Mouse (Mus musculus) hindbrain, embryonic 13.5 days (tissue): ENCODE measurements at regions not wholly inside any gene's neighbourhood (a gene's known extent, or its start where the extent isn't known, plus 50 kb on each side); places are given as distances from the start of the nearest gene placed in this dataset.

Experiments used
- ATAC-seq: fragments of 200-750 bp; cut with Nextera tagmentation; 2 replicates; pipeline ENCODE4 v1.8.0; 2017; ENCODE audit warnings: moderate TSS enrichment; ENCODE audit not compliant: low FRiP score
- H3K27ac ChIP-seq: fragments of 300-500 bp; sonication (generic); 2 replicates; pipeline ENCODE4 v1.5.1; 2015; ENCODE audit warnings: inconsistent platforms, mild to moderate bottlenecking, moderate library complexity
- H3K27me3 ChIP-seq: fragments of 300-500 bp; sonication (generic); 2 replicates; pipeline ENCODE4 v1.6.1; 2015; ENCODE audit warnings: mild to moderate bottlenecking, inconsistent platforms
- H3K36me3 ChIP-seq: fragments of 300-500 bp; sonication (generic); 2 replicates; pipeline ENCODE4 v1.6.1; 2015; ENCODE audit warnings: mild to moderate bottlenecking, inconsistent platforms
- H3K4me1 ChIP-seq: fragments of 300-500 bp; sonication (generic); replicated peaks from 2 replicates; pipeline ENCODE4 v1.6.1; 2015; ENCODE audit warnings: inconsistent platforms
- H3K4me2 ChIP-seq: fragments of 300-500 bp; sonication (generic); 2 replicates; pipeline ENCODE4 v1.6.1; 2015; ENCODE audit warnings: inconsistent platforms, mild to moderate bottlenecking, moderate library complexity
- H3K4me3 ChIP-seq: fragments of 300-500 bp; sonication (generic); 2 replicates; pipeline ENCODE4 v1.5.1; 2015; ENCODE audit warnings: mild to moderate bottlenecking, inconsistent platforms
- H3K9ac ChIP-seq: fragments of 300-500 bp; sonication (generic); 2 replicates; pipeline ENCODE4 v1.6.1; 2015; ENCODE audit warnings: mild to moderate bottlenecking, inconsistent platforms
- H3K9me3 ChIP-seq: fragments of 300-500 bp; sonication (generic); 2 replicates; pipeline ENCODE4 v1.6.1; 2016; ENCODE audit warnings: inconsistent platforms
- WGBS: fragments of 180-500 bp; shearing (Covaris S2); methylation state at CpG from one replicate; pipeline ENCODE4 v1.1.7; 2015; 5-methylcytosine and 5-hydroxymethylcytosine counted together

- 85% methylated on average over 7 of the region's 7 CpGs for WGBS
- no peak for ATAC-seq
Measured at GRCm38 (mm10) chr2:148520291-148520690, 76.9 kb upstream of the Cd93 start.

GRCm38 (mm10) chr2:148519689-148520290 is 76.4 kb upstream of the Cd93 start:
- no peaks in the 10 kb centered on the region for H3K36me3 ChIP-seq
- H3K27me3 ChIP-seq = no peaks in the 10 kb centered on the region
- ATAC-seq = no peak
- 72% methylated on average over 10 of the region's 10 CpGs for WGBS
- H3K9ac ChIP-seq = no peak overlapping the region
- H3K9me3 ChIP-seq = no peaks in the 10 kb centered on the region
- H3K4me1 ChIP-seq = no peaks in the 10 kb centered on the region
- no peak overlapping the region for H3K4me2 ChIP-seq
- no peak overlapping the region for H3K27ac ChIP-seq
- no peak overlapping the region for H3K4me3 ChIP-seq

More at GRCm38 (mm10) chr2:148520291-148520690, 76.9 kb upstream of the Cd93 start:
- Histone ChIP-seq H3K27me3 (no peaks in the 10 kb centered on the region), H3K4me3 (no peak overlapping the region), H3K9me3 (no peaks in the 10 kb centered on the region), H3K36me3 (no peaks in the 10 kb centered on the region), H3K4me1 (no peaks in the 10 kb centered on the region), H3K4me2 (no peak overlapping the region), H3K27ac (no peak overlapping the region), H3K9ac (no peak overlapping the region)

DNA sequence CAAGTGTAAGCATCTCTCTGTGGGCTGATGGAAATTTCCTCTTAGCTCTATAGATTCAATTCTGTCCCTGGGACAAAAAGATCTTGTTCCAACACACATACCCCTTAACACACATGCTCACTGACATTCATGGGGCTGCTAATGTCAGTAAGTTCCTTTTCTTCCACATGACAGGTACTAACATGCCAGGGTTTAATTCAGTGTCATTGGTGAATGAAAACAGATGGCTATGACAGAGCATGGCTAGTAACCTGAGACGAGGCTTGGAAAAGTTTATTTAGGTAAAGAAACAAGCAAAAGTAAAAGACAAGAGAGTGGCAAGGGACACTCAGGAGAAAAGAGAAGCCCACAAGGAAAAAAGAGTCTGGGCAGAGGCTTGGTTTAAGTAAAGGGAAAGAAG is 74.5 kb upstream of the Cd93 start:
- no peaks in the 10 kb centered on the region for H3K4me1 ChIP-seq
- no peaks in the 10 kb centered on the region for H3K27me3 ChIP-seq
- H3K9ac ChIP-seq = no peak overlapping the region
- ATAC-seq = no peak
- WGBS = 47% methylated on average over 1 of the region's 1 CpGs
- no peak overlapping the region for H3K4me3 ChIP-seq
- H3K4me2 ChIP-seq = no peak overlapping the region
- H3K36me3 ChIP-seq = no peaks in the 10 kb centered on the region
- no peaks in the 10 kb centered on the region for H3K9me3 ChIP-seq
- H3K27ac ChIP-seq = no peak overlapping the region

DNA sequence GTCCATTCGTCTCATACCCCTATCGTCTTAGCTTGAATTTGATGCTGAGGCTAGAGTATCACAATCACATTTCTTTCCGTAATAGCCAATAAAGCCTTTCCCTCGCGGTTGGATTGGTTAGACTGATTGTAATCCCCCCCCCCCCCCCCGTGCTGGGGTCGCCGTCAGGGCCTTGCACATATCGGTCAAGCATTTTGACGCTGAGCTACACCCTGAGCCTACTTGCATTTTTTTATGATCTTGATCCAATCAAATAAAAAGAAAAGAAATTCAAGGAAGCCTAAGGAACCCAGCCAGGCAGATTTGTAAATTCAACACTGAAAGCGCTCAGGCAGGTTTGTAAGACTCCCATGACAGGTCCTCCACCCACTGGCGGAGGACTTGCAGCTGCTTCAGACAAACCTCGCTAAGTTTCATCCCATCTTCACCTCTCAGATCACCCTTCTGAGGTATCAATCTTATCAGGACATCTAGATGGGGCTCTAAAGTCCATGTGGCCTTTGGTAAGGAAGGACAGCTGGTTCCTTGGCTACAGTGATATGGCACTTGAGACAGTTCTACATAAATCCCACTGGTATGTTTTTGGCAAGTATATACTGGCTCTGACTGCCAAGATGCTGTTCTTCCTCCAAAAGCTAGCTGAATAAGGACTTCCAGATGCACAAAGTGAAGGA is 66.8 kb upstream of the Cd93 start:
- Histone ChIP-seq H3K4me2 (no peak overlapping the region), H3K9me3 (no peaks in the 10 kb centered on the region), H3K4me1 (no peaks in the 10 kb centered on the region), H3K36me3 (no peaks in the 10 kb centered on the region), H3K27ac (no peak overlapping the region), H3K4me3 (no peak overlapping the region), H3K9ac (no peak overlapping the region), H3K27me3 (no peaks in the 10 kb centered on the region)
- ATAC-seq = no peak
- 86% methylated on average over 13 of the region's 13 CpGs for WGBS

GRCm38 (mm10) chr2:148509357-148509756 is 66.0 kb upstream of the Cd93 start:
- Histone ChIP-seq H3K4me3 (no peak overlapping the region), H3K36me3 (no peaks in the 10 kb centered on the region), H3K27me3 (no peaks in the 10 kb centered on the region), H3K9ac (no peak overlapping the region), H3K27ac (no peak overlapping the region), H3K9me3 (no peaks in the 10 kb centered on the region), H3K4me1 (no peaks in the 10 kb centered on the region), H3K4me2 (no peak overlapping the region)
- no peak for ATAC-seq
- 93% methylated on average over 4 of the region's 4 CpGs for whole genome bisulfite sequencing

GRCm38 (mm10) chr2:148507523-148507922 is 64.2 kb upstream of the Cd93 start:
- H3K27me3 ChIP-seq = no peaks in the 10 kb centered on the region
- no peak overlapping the region for H3K27ac ChIP-seq
- no peak overlapping the region for H3K4me3 ChIP-seq
- no peak for ATAC-seq
- no peaks in the 10 kb centered on the region for H3K36me3 ChIP-seq
- no peaks in the 10 kb centered on the region for H3K9me3 ChIP-seq
- H3K4me1 ChIP-seq = no peaks in the 10 kb centered on the region
- H3K4me2 ChIP-seq = no peak overlapping the region
- H3K9ac ChIP-seq = no peak overlapping the region

GRCm38 (mm10) chr2:148506966-148507365 is 63.6 kb upstream of the Cd93 start:
- H3K4me2 ChIP-seq = no peak overlapping the region
- no peaks in the 10 kb centered on the region for H3K36me3 ChIP-seq
- H3K27ac ChIP-seq = no peak overlapping the region
- no peaks in the 10 kb centered on the region for H3K4me1 ChIP-seq
- 85% methylated on average over 3 of the region's 3 CpGs for WGBS
- no peak overlapping the region for H3K9ac ChIP-seq
- no peaks in the 10 kb centered on the region for H3K27me3 ChIP-seq
- H3K9me3 ChIP-seq = no peaks in the 10 kb centered on the region
- H3K4me3 ChIP-seq = no peak overlapping the region
- no peak for ATAC-seq

DNA sequence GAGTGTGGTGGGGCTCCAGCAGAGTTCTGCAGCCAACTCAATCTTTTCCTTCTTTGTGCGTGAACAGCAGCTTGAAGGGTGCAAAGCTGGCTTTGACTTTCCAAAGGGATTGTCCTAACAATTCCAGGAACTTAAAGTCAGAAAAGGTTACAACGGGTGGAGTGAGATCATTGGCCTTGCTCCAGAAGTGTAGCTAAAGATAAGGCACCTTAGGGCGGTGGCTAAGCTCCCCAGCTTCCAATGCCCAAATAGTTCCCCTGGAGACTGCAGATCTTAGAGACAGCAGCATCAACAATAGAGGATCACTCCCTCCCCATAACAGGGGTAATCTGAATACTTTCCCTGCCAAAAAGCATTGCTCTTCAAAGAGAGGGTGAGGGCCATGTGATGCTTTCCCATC is 62.3 kb upstream of the Cd93 start:
- WGBS = 87% methylated on average over 3 of the region's 3 CpGs
- no peak overlapping the region for H3K9ac ChIP-seq
- ATAC-seq = no peak

DNA sequence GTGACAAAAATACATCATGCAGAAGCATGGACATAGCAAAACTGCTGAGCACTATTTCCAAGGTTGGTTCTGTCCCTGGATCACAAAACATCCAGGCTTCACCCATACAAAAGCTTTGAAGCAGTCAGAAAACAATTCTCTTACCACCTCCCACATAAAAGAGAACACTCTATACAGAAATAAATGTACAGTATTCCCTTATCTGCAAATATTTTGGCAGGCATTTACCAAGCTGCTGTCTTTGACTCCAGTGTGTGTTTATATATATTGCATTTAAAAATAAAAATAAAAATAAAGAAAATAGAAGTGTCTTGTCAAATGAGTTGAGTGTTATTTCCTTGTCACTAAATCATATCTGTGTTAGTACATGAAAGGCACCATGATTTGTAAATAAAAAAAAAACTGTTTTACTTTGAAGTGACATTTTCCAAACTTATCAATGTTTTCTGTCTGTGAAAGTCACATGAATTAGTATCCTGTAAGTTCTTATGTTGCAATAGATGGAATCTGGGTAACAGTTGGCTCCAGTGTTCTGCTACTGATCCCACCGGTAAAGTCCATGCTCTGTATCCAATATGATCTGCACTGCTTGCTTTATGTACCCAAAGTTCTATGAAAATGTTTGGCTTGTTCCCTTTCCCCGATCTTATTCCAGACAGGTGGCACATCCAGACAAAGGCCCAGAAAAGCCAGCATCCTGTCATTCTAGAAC is 59.9 kb upstream of the Cd93 start:
- no peak overlapping the region for H3K27ac ChIP-seq
- no peak for ATAC-seq
- no peaks in the 10 kb centered on the region for H3K9me3 ChIP-seq
- no peaks in the 10 kb centered on the region for H3K27me3 ChIP-seq
- no peaks in the 10 kb centered on the region for H3K4me1 ChIP-seq
- WGBS = 90% methylated on average over 2 of the region's 2 CpGs
- no peaks in the 10 kb centered on the region for H3K36me3 ChIP-seq
- no peak overlapping the region for H3K4me2 ChIP-seq
- H3K9ac ChIP-seq = no peak overlapping the region
- H3K4me3 ChIP-seq = no peak overlapping the region

More for the DNA sequence above, 62.3 kb upstream of the Cd93 start:
- no peaks in the 10 kb centered on the region for H3K27me3 ChIP-seq
- no peak overlapping the region for H3K4me3 ChIP-seq
- no peaks in the 10 kb centered on the region for H3K36me3 ChIP-seq
- H3K4me1 ChIP-seq = no peaks in the 10 kb centered on the region
- no peaks in the 10 kb centered on the region for H3K9me3 ChIP-seq
- no peak overlapping the region for H3K27ac ChIP-seq
- H3K4me2 ChIP-seq = no peak overlapping the region

DNA sequence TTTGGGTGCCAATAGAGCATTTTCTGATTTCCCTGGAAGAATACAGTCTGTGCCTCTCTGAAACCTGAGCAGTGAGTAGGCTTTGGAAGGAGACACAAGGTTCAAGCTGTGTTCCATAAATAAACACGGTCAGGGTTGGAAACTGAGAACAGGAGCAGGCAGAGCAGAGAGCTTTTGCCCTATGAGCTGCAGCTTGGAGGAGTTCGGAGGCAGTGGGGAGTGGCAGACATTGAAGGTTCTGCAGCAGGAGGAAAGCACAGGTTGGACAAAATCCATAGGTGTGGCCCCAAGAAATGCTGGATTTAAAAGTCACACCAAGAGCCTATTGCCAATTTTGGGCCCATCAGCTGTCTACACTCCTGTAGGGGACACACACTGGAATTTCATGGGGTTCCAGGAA is 59.0 kb upstream of the Cd93 start:
- Histone ChIP-seq H3K4me2 (no peak overlapping the region), H3K9ac (no peak overlapping the region), H3K4me1 (no peaks in the 10 kb centered on the region), H3K27me3 (no peaks in the 10 kb centered on the region), H3K9me3 (no peaks in the 10 kb centered on the region), H3K36me3 (no peaks in the 10 kb centered on the region), H3K4me3 (no peak overlapping the region), H3K27ac (no peak overlapping the region)
- no peak for ATAC-seq
- 78% methylated on average over 2 of the region's 2 CpGs for WGBS

GRCm38 (mm10) chr2:148500235-148500936 is 57.0 kb upstream of the Cd93 start:
- ATAC-seq = no peak
- Histone ChIP-seq H3K36me3 (no peaks in the 10 kb centered on the region), H3K4me3 (no peak overlapping the region), H3K9me3 (no peaks in the 10 kb centered on the region), H3K27me3 (no peaks in the 10 kb centered on the region), H3K4me2 (no peak overlapping the region), H3K4me1 (no peaks in the 10 kb centered on the region), H3K27ac (no peak overlapping the region), H3K9ac (no peak overlapping the region)
- 84% methylated on average over 6 of the region's 6 CpGs for whole genome bisulfite sequencing

- H3K9ac ChIP-seq = no peak overlapping the region
- no peak for ATAC-seq
- no peak overlapping the region for H3K27ac ChIP-seq
- no peaks in the 10 kb centered on the region for H3K9me3 ChIP-seq
- H3K4me3 ChIP-seq = no peak overlapping the region
- no peaks in the 10 kb centered on the region for H3K36me3 ChIP-seq
- H3K4me1 ChIP-seq = no peaks in the 10 kb centered on the region
- no peaks in the 10 kb centered on the region for H3K27me3 ChIP-seq
- 82% methylated on average over 12 of the region's 12 CpGs for WGBS
- H3K4me2 ChIP-seq = no peak overlapping the region
Measured at GRCm38 (mm10) chr2:148497452-148498302, 54.3 kb upstream of the Cd93 start.
